Mouse (Mus musculus): ENCODE data around the gene Abcf1. TPM values are rescaled to one million over a fixed set of nuclear protein-coding genes. Genes with fewer than 3 reads are reported as not detected.

Abcf1 gene
- polyA plus RNA-seq, 1 experiment from 2014 or later, result 72.1 TPM

DNA sequence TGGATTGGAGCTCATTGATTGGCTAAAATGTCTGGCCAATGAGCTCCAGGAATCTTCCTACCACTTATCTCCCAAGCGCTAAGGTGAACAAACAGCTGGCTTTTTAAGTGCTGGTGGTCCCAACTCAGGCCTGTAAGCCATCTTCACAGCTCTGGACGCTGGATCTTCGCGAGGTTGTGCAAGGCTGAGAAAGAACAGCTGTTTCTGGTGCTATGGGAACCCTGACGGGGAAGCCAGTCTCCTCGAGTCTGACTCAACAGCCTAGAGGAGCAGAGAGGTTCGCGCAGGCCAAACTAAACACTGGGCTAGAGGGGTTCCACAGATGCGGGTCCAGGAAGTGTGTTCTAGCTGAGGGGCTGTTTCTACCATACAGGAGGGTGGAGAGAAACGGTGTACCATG lies 22.2 kb upstream of the Abcf1 start:
- Histone ChIP-seq H3K36me3 (ENCODE audit: control insufficient read depth, insufficient read depth, low read length) (peaks cover 29% of the 10 kb centered on the region), H3K4me2 (ENCODE audit: low read depth, low read length) (no peak overlapping the region), H3K27ac (replicated peaks; ENCODE audit: low read depth, low read length) (no peak overlapping the region), H3K27me3 (replicated peaks; ENCODE audit: control insufficient read depth, insufficient read depth, low read length) (no peaks in the 10 kb centered on the region), H3K9me3 (ENCODE audit: control insufficient read depth, low read length) (no peaks in the 10 kb centered on the region), H3K4me1 (ENCODE audit: control insufficient read depth, insufficient read depth, low read length) (peaks cover 4% of the 10 kb centered on the region; the same call in 1 of the 2 replicates), H3K9ac (ENCODE audit: low read depth, low read length) (no peak overlapping the region), H3K4me3 (ENCODE audit: low read depth, low read length) (no peak overlapping the region)
- no peak for DNase-seq (ENCODE audit: low spot score)
- WGBS, result 44% methylated on average over 10 of the region's 10 CpGs
- ATAC-seq (ENCODE audit: low read depth), result no peak

DNA sequence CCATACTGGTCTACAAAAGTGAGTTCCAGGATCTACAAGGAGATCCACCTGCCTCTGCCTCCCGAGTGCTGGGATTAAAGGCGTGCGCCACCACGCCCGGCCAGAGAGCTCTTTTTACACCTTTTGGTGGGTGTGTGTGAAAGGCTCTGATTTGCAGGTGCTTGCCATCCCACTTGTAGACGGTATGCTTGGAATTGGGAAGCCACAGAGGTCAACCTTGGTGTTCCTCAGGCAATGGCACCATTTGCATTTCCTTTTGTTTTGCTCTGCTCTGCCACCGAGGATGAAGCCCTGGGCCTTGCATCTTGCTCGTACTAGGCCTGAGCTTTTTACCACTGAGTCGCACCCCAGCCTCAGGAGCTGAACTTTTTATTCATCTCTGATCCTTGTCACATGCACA lies 12.2 kb upstream of the Abcf1 start:
- H3K36me3 ChIP-seq (ENCODE audit: control insufficient read depth, insufficient read depth, low read length), result peaks cover 55% of the 10 kb centered on the region
- H3K4me2 ChIP-seq (ENCODE audit: low read depth, low read length), result peak overlapping the region; percentile 68; the same call in 1 of the 2 replicates
- no peak overlapping the region for H3K4me3 ChIP-seq (ENCODE audit: low read depth, low read length)
- H3K4me1 ChIP-seq (ENCODE audit: control insufficient read depth, insufficient read depth, low read length), result 0 out of 2 replicates have a peak, but pooled peaks cover 3% of the 10 kb centered on the region
- H3K27ac ChIP-seq (replicated peaks; ENCODE audit: low read depth, low read length), result no peak overlapping the region
- DNase-seq (ENCODE audit: low spot score), result no peak
- no peaks in the 10 kb centered on the region for H3K9me3 ChIP-seq (ENCODE audit: control insufficient read depth, low read length)
- H3K9ac ChIP-seq (ENCODE audit: low read depth, low read length), result no peak overlapping the region
- no peak for ATAC-seq (ENCODE audit: low read depth)
- 93% methylated on average over 9 of the region's 9 CpGs for WGBS
- H3K27me3 ChIP-seq (replicated peaks; ENCODE audit: control insufficient read depth, insufficient read depth, low read length), result no peaks in the 10 kb centered on the region

DNA sequence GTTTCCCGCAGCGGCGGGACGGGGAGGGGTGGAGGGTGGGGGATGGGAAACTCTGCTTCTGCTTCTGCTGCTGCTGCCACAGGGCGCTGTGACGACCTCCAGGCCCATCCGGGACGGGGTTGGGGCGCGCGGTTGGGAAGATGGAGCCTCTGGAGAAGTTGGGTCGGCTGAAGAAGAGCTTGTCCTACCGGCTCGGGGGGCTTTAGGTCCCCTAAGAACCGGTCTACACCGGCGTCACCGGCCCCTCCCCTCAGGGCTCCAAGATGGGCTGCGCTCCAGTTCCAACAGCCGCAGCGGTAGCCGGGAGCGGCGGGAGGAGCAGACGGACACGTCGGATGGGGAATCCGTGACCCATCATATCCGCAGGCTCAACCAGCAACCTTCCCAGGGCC lies 10.8 kb upstream of the Abcf1 start:
- Histone ChIP-seq H3K9me3 (ENCODE audit: control insufficient read depth, low read length) (no peaks in the 10 kb centered on the region), H3K27me3 (replicated peaks; ENCODE audit: control insufficient read depth, insufficient read depth, low read length) (no peaks in the 10 kb centered on the region), H3K4me2 (ENCODE audit: low read depth, low read length) (peak overlapping the region; percentile 68), H3K36me3 (ENCODE audit: control insufficient read depth, insufficient read depth, low read length) (peaks cover 55% of the 10 kb centered on the region), H3K4me1 (ENCODE audit: control insufficient read depth, insufficient read depth, low read length) (0 out of 2 replicates have a peak, but pooled peaks cover 3% of the 10 kb centered on the region), H3K27ac (replicated peaks; ENCODE audit: low read depth, low read length) (peak overlapping the region; percentile 98), H3K4me3 (ENCODE audit: low read depth, low read length) (peak overlapping the region; percentile 90), H3K9ac (ENCODE audit: low read depth, low read length) (peak overlapping the region; percentile 81)
- DNase-seq (ENCODE audit: low spot score) (peak; percentile 67), ATAC-seq (ENCODE audit: low read depth) (peak; percentile 19)
- WGBS, result 4% methylated on average over 5 of the region's 29 CpGs

DNA sequence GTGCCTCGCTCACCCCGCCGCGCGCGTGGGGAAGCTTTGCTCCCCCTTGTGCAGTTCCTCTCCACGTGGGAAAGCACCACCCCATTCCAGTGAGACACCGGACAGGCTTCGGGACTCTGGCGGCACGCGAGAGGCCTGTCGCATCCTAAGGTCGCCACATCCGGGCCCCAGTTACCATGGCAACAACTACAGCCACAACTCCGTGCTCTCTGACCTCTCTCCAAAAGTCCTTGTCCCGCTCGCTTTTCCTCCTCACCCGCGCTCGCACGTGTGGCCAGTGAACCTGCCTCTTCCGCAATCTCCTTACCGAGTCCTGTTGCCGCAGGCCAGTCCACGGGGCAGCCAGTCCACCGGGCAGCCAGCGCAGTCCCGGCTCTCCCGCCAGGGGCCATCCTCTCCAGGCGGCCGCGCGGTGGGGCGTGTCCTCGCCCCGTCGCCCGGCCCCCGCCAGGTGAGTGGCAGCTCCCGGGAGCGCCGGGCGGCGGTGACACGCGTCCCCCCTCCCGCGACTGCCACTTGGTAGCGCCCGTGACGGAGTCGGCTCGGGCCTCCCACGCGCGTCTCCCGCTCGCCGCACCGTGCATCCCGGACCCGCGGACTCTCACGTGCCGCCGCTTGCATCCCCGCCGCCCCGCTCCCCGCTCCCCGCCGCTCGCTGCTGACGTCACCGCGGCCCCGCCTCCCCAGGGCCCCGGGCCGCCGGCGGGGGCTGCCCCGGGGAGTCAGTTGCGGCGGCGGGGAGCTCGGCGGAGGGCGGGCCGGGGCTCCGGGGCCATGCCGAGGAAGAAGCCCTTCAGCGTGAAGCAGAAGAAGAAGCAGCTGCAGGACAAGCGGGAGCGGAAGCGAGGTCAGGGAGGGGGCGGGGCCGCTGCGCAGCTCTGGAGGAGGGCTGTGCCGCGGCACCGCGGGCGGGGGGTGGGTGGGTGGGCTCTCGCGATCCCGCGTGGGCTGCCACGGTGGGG lies 10.1 kb upstream of the Abcf1 start, which contains the start of the genes Gnl1 and Prr3:
Gene Gnl1 (plus strand): TSS at position 451 of the 962 bp plus-strand sequence.
Gene Prr3 (minus strand): TSS at position 836 of the 962 bp plus-strand sequence.
- H3K4me3 ChIP-seq (ENCODE audit: low read depth, low read length), result peak within 1 kb of the TSS; percentile 90
- peak within 1 kb of the TSS; percentile 98 for H3K27ac ChIP-seq (replicated peaks; ENCODE audit: low read depth, low read length)
- peaks cover 55% of the 10 kb centered on the region for H3K36me3 ChIP-seq (ENCODE audit: control insufficient read depth, insufficient read depth, low read length)
- DNase-seq (ENCODE audit: low spot score) (peak; percentile 95), ATAC-seq (ENCODE audit: low read depth) (peak; percentile 89)
- H3K27me3 ChIP-seq (replicated peaks; ENCODE audit: control insufficient read depth, insufficient read depth, low read length), result no peaks in the 10 kb centered on the region
- H3K9ac ChIP-seq (ENCODE audit: low read depth, low read length), result peak within 1 kb of the TSS; percentile 81
- H3K4me1 ChIP-seq (ENCODE audit: control insufficient read depth, insufficient read depth, low read length), result 0 out of 2 replicates have a peak, but pooled peaks cover 3% of the 10 kb centered on the region
- peak within 1 kb of the TSS; percentile 68 for H3K4me2 ChIP-seq (ENCODE audit: low read depth, low read length)
- under 1% methylated on average over 49 of the region's 109 CpGs for WGBS
- H3K9me3 ChIP-seq (ENCODE audit: control insufficient read depth, low read length), result no peaks in the 10 kb centered on the region

DNA sequence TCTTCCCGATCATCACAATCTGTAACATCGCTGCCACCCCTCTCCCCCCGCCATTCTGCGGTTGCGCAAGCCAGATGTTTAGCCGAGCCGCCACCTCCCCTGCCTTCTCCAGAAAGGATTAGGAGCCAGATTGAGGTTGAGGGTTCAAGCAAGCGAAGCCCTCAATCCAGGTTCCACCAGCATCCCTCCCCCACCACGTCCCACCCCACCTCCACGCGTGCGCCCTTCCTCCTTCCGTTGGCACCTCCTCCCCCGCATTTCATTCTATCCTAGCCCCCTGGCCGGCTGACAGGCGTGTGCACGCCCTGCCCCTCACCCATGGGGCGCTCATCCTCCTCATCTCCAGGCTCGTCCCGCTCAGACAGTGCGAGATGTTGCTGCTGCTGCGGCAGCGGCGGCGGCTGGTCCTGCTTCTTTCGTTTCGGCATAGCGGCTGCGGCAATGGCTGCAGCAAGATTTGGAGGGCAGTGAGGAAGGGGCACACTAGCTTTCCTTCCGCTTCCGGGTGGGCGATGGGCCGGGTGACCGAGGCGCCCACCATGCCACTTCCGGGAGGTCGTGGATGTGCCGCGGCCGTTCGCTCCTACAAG lies 9.3 kb upstream of the Abcf1 start:
- Histone ChIP-seq H3K36me3 (ENCODE audit: control insufficient read depth, insufficient read depth, low read length) (peaks cover 57% of the 10 kb centered on the region), H3K27ac (replicated peaks; ENCODE audit: low read depth, low read length) (peak overlapping the region; percentile 98), H3K9ac (ENCODE audit: low read depth, low read length) (peak overlapping the region; percentile 81), H3K27me3 (replicated peaks; ENCODE audit: control insufficient read depth, insufficient read depth, low read length) (no peaks in the 10 kb centered on the region), H3K4me3 (ENCODE audit: low read depth, low read length) (peak overlapping the region; percentile 90), H3K4me1 (ENCODE audit: control insufficient read depth, insufficient read depth, low read length) (0 out of 2 replicates have a peak, but pooled peaks cover 3% of the 10 kb centered on the region), H3K9me3 (ENCODE audit: control insufficient read depth, low read length) (no peaks in the 10 kb centered on the region), H3K4me2 (ENCODE audit: low read depth, low read length) (peak overlapping the region; percentile 68)
- DNase-seq (ENCODE audit: low spot score), result peak; percentile 92
- ATAC-seq (ENCODE audit: low read depth), result peak; percentile 84
- 1% methylated on average over 32 of the region's 41 CpGs for WGBS

DNA sequence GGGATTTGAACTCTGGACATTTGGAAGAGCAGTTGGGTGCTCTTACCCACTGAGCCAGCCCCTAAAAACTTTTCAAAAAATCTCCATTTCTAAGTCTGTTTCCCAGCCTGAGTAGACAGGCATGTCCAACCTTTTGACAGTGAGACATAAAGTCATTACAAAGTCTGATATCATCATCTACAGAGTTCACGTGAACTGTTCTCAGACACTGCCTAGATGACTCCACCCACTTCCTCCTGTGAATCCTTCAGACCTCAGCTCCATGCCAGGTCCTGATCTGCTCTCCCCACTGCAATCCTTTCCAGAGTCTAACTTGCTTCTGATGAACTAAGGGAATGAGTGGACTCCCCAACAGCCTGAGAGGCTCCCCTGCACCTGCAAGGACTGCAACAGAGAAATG lies 2.6 kb upstream of the Abcf1 start:
- ATAC-seq (ENCODE audit: low read depth) (no peak), DNase-seq (ENCODE audit: low spot score) (no peak)
- Histone ChIP-seq H3K9ac (ENCODE audit: low read depth, low read length) (no peak overlapping the region), H3K4me3 (ENCODE audit: low read depth, low read length) (no peak overlapping the region), H3K36me3 (ENCODE audit: control insufficient read depth, insufficient read depth, low read length) (peaks cover 53% of the 10 kb centered on the region), H3K9me3 (ENCODE audit: control insufficient read depth, low read length) (no peaks in the 10 kb centered on the region), H3K4me1 (ENCODE audit: control insufficient read depth, insufficient read depth, low read length) (peaks cover 16% of the 10 kb centered on the region), H3K27me3 (replicated peaks; ENCODE audit: control insufficient read depth, insufficient read depth, low read length) (no peaks in the 10 kb centered on the region), H3K27ac (replicated peaks; ENCODE audit: low read depth, low read length) (no peak overlapping the region), H3K4me2 (ENCODE audit: low read depth, low read length) (no peak overlapping the region)
- 60% methylated on average over 1 of the region's 1 CpGs for WGBS

DNA sequence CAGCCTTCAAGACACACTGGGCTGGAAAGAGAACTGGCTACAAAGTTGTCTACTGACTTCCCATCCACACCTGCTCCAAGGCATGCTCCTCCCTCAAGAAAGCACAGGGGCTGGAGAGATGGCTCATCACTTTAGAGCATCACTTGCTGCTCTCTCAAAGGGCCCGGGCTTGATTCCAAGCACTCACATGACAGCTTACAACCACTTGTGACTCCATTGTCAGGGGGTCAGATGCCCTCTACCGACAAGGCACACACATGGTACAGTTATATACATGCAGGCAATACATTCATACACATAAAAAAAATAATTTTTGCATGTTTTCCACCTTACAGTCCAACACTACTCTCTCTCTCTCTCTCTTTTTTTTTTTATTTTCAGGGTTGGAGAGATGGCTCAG lies 1.9 kb downstream of the Abcf1 start:
- no peaks in the 10 kb centered on the region for H3K27me3 ChIP-seq (replicated peaks; ENCODE audit: control insufficient read depth, insufficient read depth, low read length)
- H3K4me2 ChIP-seq (ENCODE audit: low read depth, low read length), result no peak overlapping the region
- H3K9me3 ChIP-seq (ENCODE audit: control insufficient read depth, low read length), result no peaks in the 10 kb centered on the region
- peaks cover 32% of the 10 kb centered on the region for H3K36me3 ChIP-seq (ENCODE audit: control insufficient read depth, insufficient read depth, low read length)
- H3K9ac ChIP-seq (ENCODE audit: low read depth, low read length), result no peak overlapping the region
- peaks cover 16% of the 10 kb centered on the region for H3K4me1 ChIP-seq (ENCODE audit: control insufficient read depth, insufficient read depth, low read length)
- H3K27ac ChIP-seq (replicated peaks; ENCODE audit: low read depth, low read length), result no peak overlapping the region
- ATAC-seq (ENCODE audit: low read depth) (no peak), DNase-seq (ENCODE audit: low spot score) (no peak)
- WGBS, result 92% methylated on average over 2 of the region's 2 CpGs
- H3K4me3 ChIP-seq (ENCODE audit: low read depth, low read length), result no peak overlapping the region

DNA sequence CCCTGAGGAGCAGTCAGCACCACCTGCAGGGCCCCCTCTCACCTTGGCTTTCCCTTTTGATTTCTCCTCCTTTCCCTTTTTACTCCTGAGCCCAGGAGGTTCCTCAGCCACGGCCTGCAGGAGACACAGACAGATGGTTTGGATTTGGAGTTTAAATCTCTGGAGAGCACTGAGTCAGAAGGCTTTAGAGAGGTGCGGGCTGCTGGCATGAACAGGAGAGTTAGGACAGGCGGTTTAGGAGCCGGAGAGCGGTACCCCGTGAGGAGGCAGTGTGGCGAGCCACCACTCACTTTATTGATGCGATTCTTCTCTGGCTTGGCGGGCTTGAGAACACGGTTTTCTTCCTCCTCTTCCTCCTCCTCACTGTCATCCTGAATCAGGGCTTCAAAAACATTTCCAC lies 6.3 kb downstream of the Abcf1 start:
- no peak overlapping the region for H3K9ac ChIP-seq (ENCODE audit: low read depth, low read length)
- ATAC-seq (ENCODE audit: low read depth) (no peak), DNase-seq (ENCODE audit: low spot score) (no peak)
- peaks cover 68% of the 10 kb centered on the region for H3K36me3 ChIP-seq (ENCODE audit: control insufficient read depth, insufficient read depth, low read length)
- WGBS, result 81% methylated on average over 10 of the region's 10 CpGs
- peaks cover 1% of the 10 kb centered on the region; the same call in 1 of the 2 replicates for H3K4me1 ChIP-seq (ENCODE audit: control insufficient read depth, insufficient read depth, low read length)
- no peaks in the 10 kb centered on the region for H3K9me3 ChIP-seq (ENCODE audit: control insufficient read depth, low read length)
- no peak overlapping the region for H3K4me2 ChIP-seq (ENCODE audit: low read depth, low read length)
- no peak overlapping the region for H3K27ac ChIP-seq (replicated peaks; ENCODE audit: low read depth, low read length)
- H3K27me3 ChIP-seq (replicated peaks; ENCODE audit: control insufficient read depth, insufficient read depth, low read length), result no peaks in the 10 kb centered on the region
- H3K4me3 ChIP-seq (ENCODE audit: low read depth, low read length), result no peak overlapping the region
